Mouse (Mus musculus): ENCODE results near the gene Gpsm3.

Gene Gpsm3

GRCm38 (mm10) chr17:34583819-34584218, 5.8 kb upstream of the Gpsm3 start:
- no peak for DNase-seq

- DNase-seq, result no peak
These were observed 4.5 kb upstream of the Gpsm3 start for GRCm38 (mm10) chr17:34585121-34585520.

GRCm38 (mm10) chr17:34585877-34586771, 3.5 kb upstream of the Gpsm3 start:
- DNase-seq, result peak; percentile 33

GRCm38 (mm10) chr17:34586796-34587422, 2.7 kb upstream of the Gpsm3 start:
- DNase-seq, result peak; percentile 95

GRCm38 (mm10) chr17:34587423-34587811, 2.2 kb upstream of the Gpsm3 start:
- DNase-seq, result peak; percentile 99

- DNase-seq, result no peak
These were observed 1.8 kb upstream of the Gpsm3 start for GRCm38 (mm10) chr17:34587814-34588213.

- no peak for DNase-seq
These were observed 839 bp upstream of the Gpsm3 start for GRCm38 (mm10) chr17:34588767-34589166.

- DNase-seq, result no peak
These were observed 400 bp upstream of the Gpsm3 start for GRCm38 (mm10) chr17:34589206-34589605.

GRCm38 (mm10) chr17:34590154-34590987, 765 bp downstream of the Gpsm3 start:
- DNase-seq, result peak; percentile 44

GRCm38 (mm10) chr17:34591029-34591993, 1.7 kb downstream of the Gpsm3 start, which contains the start of gene Pbx2:
Gene Pbx2, plus strand, starts transcription at chr17:34591266.
- DNase-seq, result peak; percentile 59

- peak; percentile 98 for DNase-seq
These were observed 2.4 kb downstream of the Gpsm3 start for GRCm38 (mm10) chr17:34591994-34592375.

- DNase-seq, result peak; percentile 70
These were observed 3.3 kb downstream of the Gpsm3 start for GRCm38 (mm10) chr17:34592581-34593549.

GRCm38 (mm10) chr17:34593752-34594525, 4.3 kb downstream of the Gpsm3 start:
- DNase-seq, result peak; percentile 65

- DNase-seq, result no peak
These were observed 6.5 kb downstream of the Gpsm3 start for GRCm38 (mm10) chr17:34596098-34596497.

GRCm38 (mm10) chr17:34597566-34598095, 8.0 kb downstream of the Gpsm3 start, which contains the start of gene Ager:
Gene Ager, plus strand, starts transcription at chr17:34597862.
- no peak for DNase-seq

- DNase-seq, result no peak
These were observed 10.3 kb downstream of the Gpsm3 start for GRCm38 (mm10) chr17:34599891-34600290.

GRCm38 (mm10) chr17:34601796-34602195, 12.2 kb downstream of the Gpsm3 start:
- peak; percentile 11 for DNase-seq

GRCm38 (mm10) chr17:34603375-34604060, 13.9 kb downstream of the Gpsm3 start, which contains the start of gene Rnf5:
Gene Rnf5, minus strand, starts transcription at chr17:34603690.
- peak; percentile 100 for DNase-seq

- DNase-seq, result peak; percentile 99
These were observed 14.5 kb downstream of the Gpsm3 start, which contains the start of gene Agpat1 for GRCm38 (mm10) chr17:34604061-34604508. Gene Agpat1, plus strand, starts transcription at chr17:34604262.

Measured in kidney, postnatal 10 days (tissue).